Mouse (Mus musculus) gastrocnemius, postnatal 14 days (tissue): ENCODE data around the gene Zfp467. TPM values are rescaled to one million over a fixed set of nuclear protein-coding genes. Genes with fewer than 3 reads are reported as not detected.

Experiments
- DNase-seq: peaks from one replicate; pipeline ENCODE4 v3.0.0; 2021; ENCODE audit warnings: mixed read lengths
- intact Hi-C: fragments of 180-260 bp; cut with DNase I; formaldehyde crosslinking; loops from one replicate; pipeline ENCODE4 v1.15.1; 2025; ENCODE audit warnings: low total_unique reads
- long read RNA-seq, 2 experiments: library from polyadenylated mRNA; stranded (forward); transcript quantifications; one replicate each; pipeline ENCODE4 v2.0.0; 2021
- total RNA-seq, 2 experiments: library from RNA; stranded (reverse); gene quantifications; 2 replicates each; pipeline ENCODE4 v1.2.3; 2021

The Zfp467 gene
- 10 to 100 TPM; 15.9 to 16.5 TPM for total RNA-seq
- long read RNA-seq, experiment 1, transcript Zfp467-201 (5 exons, 599 nt) = major isoform, 7 of 11 reads
- long read RNA-seq, experiment 1, partial matches to known transcripts = 1 of 11 reads
- long read RNA-seq, experiment 1, other reads (novel, unspliced or antisense) = 1 of 11 reads
- long read RNA-seq, experiment 2, transcript Zfp467-201 (5 exons, 599 nt) = major isoform, 6 of 22 reads
- long read RNA-seq, experiment 2, partial matches to known transcripts = 0 of 22 reads
- long read RNA-seq, experiment 2, other reads (novel, unspliced or antisense) = 8 of 22 reads

GRCm38 (mm10) chr6:48445181-48446101, at the start of gene Zfp467:
Gene Zfp467 (minus strand): TSS chr6:48445825.
- intact Hi-C loops = no loop called here
- DNase-seq = peak; percentile 43

- intact Hi-C loops = no loop called here
- DNase-seq = no peak
Measured at GRCm38 (mm10) chr6:48493136-48493730, 47.6 kb upstream of the Zfp467 start.

GRCm38 (mm10) chr6:48491361-48491760, 45.7 kb upstream of the Zfp467 start:
- intact Hi-C loops = no loop called here
- DNase-seq = no peak

GRCm38 (mm10) chr6:48489741-48490140, 44.1 kb upstream of the Zfp467 start:
- intact Hi-C loops = loop anchor here (10.0 kb wide), 1 partner anchor 315 kb away; no protein-coding TSS in a partner anchor
- peak; percentile 53 for DNase-seq

- peak; percentile 54 for DNase-seq
- intact Hi-C loops = loop anchor here (10.0 kb wide), 1 partner anchor 313 kb away; no protein-coding TSS in a partner anchor
Measured at GRCm38 (mm10) chr6:48487747-48488725, 42.4 kb upstream of the Zfp467 start.

GRCm38 (mm10) chr6:48482501-48482900, 36.9 kb upstream of the Zfp467 start:
- intact Hi-C loops = loop anchor here (10.0 kb wide), 1 partner anchor 308 kb away; no protein-coding TSS in a partner anchor
- DNase-seq = no peak

- intact Hi-C loops = no loop called here
- DNase-seq = no peak
Measured at GRCm38 (mm10) chr6:48478446-48478845, 32.8 kb upstream of the Zfp467 start.

- intact Hi-C loops = no loop called here
- DNase-seq = no peak
Measured at GRCm38 (mm10) chr6:48470739-48471138, 25.1 kb upstream of the Zfp467 start.

- intact Hi-C loops = no loop called here
- DNase-seq = no peak
Measured at GRCm38 (mm10) chr6:48467490-48467889, 21.9 kb upstream of the Zfp467 start.

- intact Hi-C loops = no loop called here
- no peak for DNase-seq
Measured at GRCm38 (mm10) chr6:48466715-48467114, 21.1 kb upstream of the Zfp467 start.

- no peak for DNase-seq
- intact Hi-C loops = no loop called here
Measured at GRCm38 (mm10) chr6:48464966-48465679, 19.5 kb upstream of the Zfp467 start.

- intact Hi-C loops = no loop called here
- DNase-seq = no peak
Measured at GRCm38 (mm10) chr6:48452771-48453170, 7.1 kb upstream of the Zfp467 start.

GRCm38 (mm10) chr6:48452151-48452550, 6.5 kb upstream of the Zfp467 start:
- intact Hi-C loops = no loop called here
- no peak for DNase-seq

- no peak for DNase-seq
- intact Hi-C loops = no loop called here
Measured at GRCm38 (mm10) chr6:48448527-48448926, 2.9 kb upstream of the Zfp467 start.

- intact Hi-C loops = no loop called here
- no peak for DNase-seq
Measured at GRCm38 (mm10) chr6:48447929-48448328, 2.3 kb upstream of the Zfp467 start, which contains the start of gene Sspo. Gene Sspo (plus strand): TSS chr6:48448229.

GRCm38 (mm10) chr6:48446896-48447295, 1.3 kb upstream of the Zfp467 start:
- intact Hi-C loops = no loop called here
- no peak for DNase-seq

GRCm38 (mm10) chr6:48446256-48446655, 631 bp upstream of the Zfp467 start:
- no peak for DNase-seq
- intact Hi-C loops = no loop called here
